Mouse (Mus musculus): ENCODE measurements around the gene Samd4. TPM values are rescaled to one million over a fixed set of nuclear protein-coding genes. Genes with fewer than 3 reads are reported as not detected.
"Not testable (repeated sequence)": the region's sequence is repeated elsewhere in the genome, so short reads cannot be mapped to it uniquely, and the experiment has no call there.

Samd4 gene
- polyA plus RNA-seq, 1 experiment from 2014 or later: 16.1 TPM

GRCm38 (mm10) chr14:47104246-47105173 lies 221.9 kb downstream of the Samd4 start:
- H3K4me2 ChIP-seq (ENCODE audit: low read depth, low read length): peak overlapping the region; percentile 24; the same call in 1 of the 2 replicates
- no peaks in the 10 kb centered on the region for H3K27me3 ChIP-seq (ENCODE audit: control insufficient read depth, insufficient read depth, low read length)
- no peaks in the 10 kb centered on the region for H3K9me3 ChIP-seq (replicated peaks; ENCODE audit: control insufficient read depth, low read length)
- 0 out of 2 replicates have a peak overlapping the region, but pooled peaks have one; percentile 18 for H3K27ac ChIP-seq (ENCODE audit: low read length)
- no peak for ATAC-seq (replicated peaks; ENCODE audit: extremely low read depth, insufficient read depth, low FRiP score)
- peaks cover 2% of the 10 kb centered on the region; the same call in 1 of the 2 replicates for H3K4me1 ChIP-seq (ENCODE audit: control insufficient read depth, insufficient read depth, low read length)
- WGBS: 50% methylated on average over 19 of the region's 19 CpGs
- H3K4me3 ChIP-seq (ENCODE audit: low read length): peak overlapping the region; percentile 19; the same call in 1 of the 2 replicates
- H3K36me3 ChIP-seq (ENCODE audit: control insufficient read depth, insufficient read depth): peaks cover 22% of the 10 kb centered on the region
- no peak overlapping the region; the same call in 1 of the 2 replicates for H3K9ac ChIP-seq (ENCODE audit: low read length)

GRCm38 (mm10) chr14:47105174-47105557 lies 222.5 kb downstream of the Samd4 start:
- Histone ChIP-seq H3K4me1 (ENCODE audit: control insufficient read depth, insufficient read depth, low read length) (peaks cover 4% of the 10 kb centered on the region), H3K9me3 (replicated peaks; ENCODE audit: control insufficient read depth, low read length) (no peaks in the 10 kb centered on the region), H3K9ac (ENCODE audit: low read length) (no peak overlapping the region; the same call in 1 of the 2 replicates), H3K27ac (ENCODE audit: low read length) (no peak overlapping the region), H3K36me3 (ENCODE audit: control insufficient read depth, insufficient read depth) (peaks cover 17% of the 10 kb centered on the region), H3K27me3 (ENCODE audit: control insufficient read depth, insufficient read depth, low read length) (no peaks in the 10 kb centered on the region), H3K4me2 (ENCODE audit: low read depth, low read length) (no peak overlapping the region), H3K4me3 (ENCODE audit: low read length) (no peak overlapping the region)
- 81% methylated on average over 3 of the region's 3 CpGs for WGBS
- ATAC-seq (replicated peaks; ENCODE audit: extremely low read depth, insufficient read depth, low FRiP score): no peak

GRCm38 (mm10) chr14:47105755-47106154 lies 223.1 kb downstream of the Samd4 start:
- Histone ChIP-seq H3K4me1 (ENCODE audit: control insufficient read depth, insufficient read depth, low read length) (peaks cover 4% of the 10 kb centered on the region), H3K9ac (ENCODE audit: low read length) (no peak overlapping the region), H3K4me2 (ENCODE audit: low read depth, low read length) (no peak overlapping the region), H3K36me3 (ENCODE audit: control insufficient read depth, insufficient read depth) (peaks cover 14% of the 10 kb centered on the region), H3K27ac (ENCODE audit: low read length) (no peak overlapping the region), H3K4me3 (ENCODE audit: low read length) (no peak overlapping the region), H3K9me3 (replicated peaks; ENCODE audit: control insufficient read depth, low read length) (no peaks in the 10 kb centered on the region), H3K27me3 (ENCODE audit: control insufficient read depth, insufficient read depth, low read length) (no peaks in the 10 kb centered on the region)
- ATAC-seq (replicated peaks; ENCODE audit: extremely low read depth, insufficient read depth, low FRiP score): no peak
- WGBS: 96% methylated on average over 3 of the region's 3 CpGs

- Histone ChIP-seq H3K27me3 (ENCODE audit: control insufficient read depth, insufficient read depth, low read length) (no peaks in the 10 kb centered on the region), H3K27ac (ENCODE audit: low read length) (no peak overlapping the region), H3K9me3 (replicated peaks; ENCODE audit: control insufficient read depth, low read length) (no peaks in the 10 kb centered on the region), H3K4me1 (ENCODE audit: control insufficient read depth, insufficient read depth, low read length) (peaks cover 3% of the 10 kb centered on the region), H3K4me3 (ENCODE audit: low read length) (no peak overlapping the region), H3K9ac (ENCODE audit: low read length) (no peak overlapping the region), H3K36me3 (ENCODE audit: control insufficient read depth, insufficient read depth) (peaks cover 12% of the 10 kb centered on the region), H3K4me2 (ENCODE audit: low read depth, low read length) (no peak overlapping the region)
- ATAC-seq (replicated peaks; ENCODE audit: extremely low read depth, insufficient read depth, low FRiP score): no peak
- WGBS: 82% methylated on average over 3 of the region's 3 CpGs
Measured at GRCm38 (mm10) chr14:47107461-47107860, 224.8 kb downstream of the Samd4 start.

- WGBS: 80% methylated on average over 6 of the region's 7 CpGs
- H3K27me3 ChIP-seq (ENCODE audit: control insufficient read depth, insufficient read depth, low read length); H3K27ac ChIP-seq (ENCODE audit: low read length); H3K9me3 ChIP-seq (replicated peaks; ENCODE audit: control insufficient read depth, low read length); H3K4me1 ChIP-seq (ENCODE audit: control insufficient read depth, insufficient read depth, low read length); H3K9ac ChIP-seq (ENCODE audit: low read length); H3K4me2 ChIP-seq (ENCODE audit: low read depth, low read length); H3K4me3 ChIP-seq (ENCODE audit: low read length); ATAC-seq (replicated peaks; ENCODE audit: extremely low read depth, insufficient read depth, low FRiP score): not testable (repeated sequence)
- H3K36me3 ChIP-seq (ENCODE audit: control insufficient read depth, insufficient read depth): peaks cover 11% of the 10 kb centered on the region
Measured at GRCm38 (mm10) chr14:47110391-47110790, 227.7 kb downstream of the Samd4 start.

- 44% methylated on average over 9 of the region's 9 CpGs for WGBS
- Histone ChIP-seq H3K4me3 (ENCODE audit: low read length) (no peak overlapping the region), H3K4me1 (ENCODE audit: control insufficient read depth, insufficient read depth, low read length) (peaks cover 2% of the 10 kb centered on the region; the same call in 1 of the 2 replicates), H3K27me3 (ENCODE audit: control insufficient read depth, insufficient read depth, low read length) (no peaks in the 10 kb centered on the region), H3K4me2 (ENCODE audit: low read depth, low read length) (no peak overlapping the region), H3K27ac (ENCODE audit: low read length) (no peak overlapping the region), H3K9ac (ENCODE audit: low read length) (no peak overlapping the region), H3K36me3 (ENCODE audit: control insufficient read depth, insufficient read depth) (peaks cover 5% of the 10 kb centered on the region; the same call in 1 of the 2 replicates), H3K9me3 (replicated peaks; ENCODE audit: control insufficient read depth, low read length) (no peaks in the 10 kb centered on the region)
- no peak for ATAC-seq (replicated peaks; ENCODE audit: extremely low read depth, insufficient read depth, low FRiP score)
Measured at GRCm38 (mm10) chr14:47111341-47111740, 228.7 kb downstream of the Samd4 start.

GRCm38 (mm10) chr14:47115154-47115553 lies 232.5 kb downstream of the Samd4 start:
- no peaks in the 10 kb centered on the region for H3K4me1 ChIP-seq (ENCODE audit: control insufficient read depth, insufficient read depth, low read length)
- no peak overlapping the region for H3K27ac ChIP-seq (ENCODE audit: low read length)
- WGBS: 52% methylated on average over 8 of the region's 9 CpGs
- H3K36me3 ChIP-seq (ENCODE audit: control insufficient read depth, insufficient read depth): no peaks in the 10 kb centered on the region
- peak; percentile 45 for ATAC-seq (replicated peaks; ENCODE audit: extremely low read depth, insufficient read depth, low FRiP score)
- no peak overlapping the region for H3K4me2 ChIP-seq (ENCODE audit: low read depth, low read length)
- no peak overlapping the region for H3K9ac ChIP-seq (ENCODE audit: low read length)
- H3K4me3 ChIP-seq (ENCODE audit: low read length): no peak overlapping the region
- H3K27me3 ChIP-seq (ENCODE audit: control insufficient read depth, insufficient read depth, low read length): no peaks in the 10 kb centered on the region
- H3K9me3 ChIP-seq (replicated peaks; ENCODE audit: control insufficient read depth, low read length): no peaks in the 10 kb centered on the region

- no peak; the same call in 1 of the 2 replicates for ATAC-seq (replicated peaks; ENCODE audit: extremely low read depth, insufficient read depth, low FRiP score)
- 49% methylated on average over 10 of the region's 10 CpGs for WGBS
- H3K27ac ChIP-seq (ENCODE audit: low read length): no peak overlapping the region
- no peak overlapping the region for H3K9ac ChIP-seq (ENCODE audit: low read length)
- H3K4me1 ChIP-seq (ENCODE audit: control insufficient read depth, insufficient read depth, low read length): no peaks in the 10 kb centered on the region
- no peak overlapping the region for H3K4me3 ChIP-seq (ENCODE audit: low read length)
- no peaks in the 10 kb centered on the region for H3K27me3 ChIP-seq (ENCODE audit: control insufficient read depth, insufficient read depth, low read length)
- H3K4me2 ChIP-seq (ENCODE audit: low read depth, low read length): no peak overlapping the region
- no peaks in the 10 kb centered on the region for H3K36me3 ChIP-seq (ENCODE audit: control insufficient read depth, insufficient read depth)
- no peaks in the 10 kb centered on the region for H3K9me3 ChIP-seq (replicated peaks; ENCODE audit: control insufficient read depth, low read length)
Measured at GRCm38 (mm10) chr14:47116062-47116762, 233.6 kb downstream of the Samd4 start.

- Histone ChIP-seq H3K9me3 (replicated peaks; ENCODE audit: control insufficient read depth, low read length) (no peaks in the 10 kb centered on the region), H3K36me3 (ENCODE audit: control insufficient read depth, insufficient read depth) (no peaks in the 10 kb centered on the region), H3K4me3 (ENCODE audit: low read length) (no peak overlapping the region), H3K4me2 (ENCODE audit: low read depth, low read length) (no peak overlapping the region), H3K4me1 (ENCODE audit: control insufficient read depth, insufficient read depth, low read length) (no peaks in the 10 kb centered on the region), H3K9ac (ENCODE audit: low read length) (no peak overlapping the region), H3K27ac (ENCODE audit: low read length) (no peak overlapping the region), H3K27me3 (ENCODE audit: control insufficient read depth, insufficient read depth, low read length) (no peaks in the 10 kb centered on the region)
- ATAC-seq (replicated peaks; ENCODE audit: extremely low read depth, insufficient read depth, low FRiP score): no peak
- 66% methylated on average over 7 of the region's 7 CpGs for WGBS
Measured at GRCm38 (mm10) chr14:47117522-47117921, 234.9 kb downstream of the Samd4 start.
